Mouse (Mus musculus) liver, adult 2 months (tissue): Measurements from ENCODE around the gene Tulp2.
"Not testable (repeated sequence)": the region's sequence is repeated elsewhere in the genome, so short reads cannot be mapped to it uniquely, and the experiment has no call there.

ENCODE experiments used
- CTCF ChIP-seq: fragments of 200-500 bp; IDR thresholded peaks from 2 replicates; pipeline ENCODE4 v1.5.1; 2011; ENCODE audit warnings: low read depth, low read length, control low read depth
- POLR2A ChIP-seq: fragments of 200-500 bp; IDR thresholded peaks from 2 replicates; pipeline ENCODE4 v1.6.1; 2011; ENCODE audit warnings: low read length, control low read depth; ENCODE audit not compliant: insufficient read depth; ENCODE audit errors: extremely low read depth

DNA sequence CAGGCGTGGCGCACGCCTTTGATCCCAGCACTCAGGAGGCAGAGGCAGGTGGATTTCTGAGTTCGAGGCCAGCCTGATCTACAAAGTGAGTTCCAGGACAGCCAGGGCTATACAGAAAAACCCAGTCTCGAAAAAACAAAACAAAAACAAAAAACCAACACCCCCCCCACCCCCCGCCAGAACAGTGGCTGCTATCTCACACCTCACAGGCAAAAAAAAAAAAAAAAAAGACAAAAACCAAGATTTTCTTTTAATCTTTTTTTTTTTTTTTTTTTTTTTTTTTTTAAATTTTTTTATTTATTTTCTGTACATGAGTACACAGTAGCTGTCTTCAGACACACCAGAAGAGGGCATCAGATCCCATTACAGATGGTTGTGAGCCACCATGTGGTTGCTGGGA, 45.5 kb downstream of the Tulp2 start:
- not testable (repeated sequence) for TF ChIP-seq CTCF, POLR2A
